Mouse (Mus musculus) E14TG2a.4 (cell line): ENCODE results near the gene Atp11a.

Experiments
- CTCF ChIP-seq: conservative IDR thresholded peaks from 2 replicates; pipeline ENCODE4 v1.5.1; 2014; ENCODE audit warnings: low read length
- NANOG ChIP-seq: IDR thresholded peaks from 2 replicates; pipeline ENCODE4 v1.6.1; 2014; ENCODE audit warnings: borderline replicate concordance, low read length, mixed read lengths
- POU5F1 ChIP-seq: IDR thresholded peaks from 2 replicates; pipeline ENCODE4 v1.6.1; 2014; ENCODE audit warnings: low read length, borderline replicate concordance

GRCm38 (mm10) chr8:12777171-12777570 is 20.4 kb downstream of the Atp11a start:
- TF ChIP-seq CTCF (no peak), NANOG (no peak), POU5F1 (no peak)
